Mouse (Mus musculus) activated CD4-positive, CD25-positive, alpha-beta regulatory T cell, adult 9 weeks (primary cell): Measurements from ENCODE around the gene Slco4a1. TPM values are rescaled to one million over a fixed set of nuclear protein-coding genes. Genes with fewer than 3 reads are reported as not detected.

Experiments
- polyA plus RNA-seq: library from polyadenylated mRNA; unstranded; fragments of 100-300 nt; shearing (Covaris generic); gene quantifications from one replicate; pipeline ENCODE4 v1.2.1, GENCODE M21; 2017

The Slco4a1 gene
- polyA plus RNA-seq = 1.3 TPM

DNA sequence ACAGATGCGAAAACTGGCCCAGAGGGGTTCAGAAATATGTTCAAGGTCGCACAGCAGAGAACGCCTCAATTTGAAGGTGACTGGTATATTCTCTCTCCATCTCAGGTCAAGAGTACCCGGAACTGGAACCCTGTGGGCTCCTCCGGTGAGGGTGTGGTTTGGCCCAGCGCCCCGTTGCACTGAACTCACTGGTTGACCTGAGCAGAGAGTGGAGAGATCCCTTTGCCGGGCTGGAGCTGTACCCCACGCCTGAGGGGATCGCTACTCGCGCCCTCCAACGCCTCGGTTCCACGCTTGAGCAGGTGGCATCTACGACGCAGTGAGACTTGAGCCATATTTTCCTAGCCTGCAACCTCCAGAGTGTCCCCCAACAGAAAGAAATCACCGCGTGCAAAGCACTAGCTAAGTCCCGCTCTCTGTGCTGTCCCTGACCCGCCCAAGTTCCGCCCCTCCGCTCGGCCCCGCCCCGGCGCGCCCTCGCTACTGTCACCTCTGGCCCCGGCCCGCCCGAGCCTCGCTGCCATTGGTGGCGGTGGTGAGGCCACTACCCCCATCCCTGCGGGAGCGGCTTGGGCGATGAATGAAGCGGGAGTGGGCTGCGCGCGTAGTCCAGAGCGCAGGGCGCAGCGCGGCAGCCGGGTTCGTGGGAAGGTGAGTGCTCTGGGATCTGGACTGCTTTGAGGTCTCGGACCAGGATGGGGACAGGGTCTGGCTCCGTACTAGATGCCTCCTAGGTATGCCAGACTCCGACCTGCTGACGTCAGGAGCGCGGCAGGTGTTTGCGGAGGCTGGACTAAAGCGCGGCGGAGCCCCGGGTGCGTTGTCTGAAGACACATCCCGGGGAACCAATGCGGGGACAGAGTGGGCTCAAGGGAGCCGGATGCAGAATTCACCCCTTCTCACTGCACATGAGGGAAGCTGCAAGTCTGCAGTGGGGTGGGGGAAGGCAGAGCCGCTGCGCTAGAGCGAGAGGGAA lies at the start of gene Slco4a1:
Gene Slco4a1 (plus strand): TSS at position 523 of the 976 bp plus-strand sequence.

DNA sequence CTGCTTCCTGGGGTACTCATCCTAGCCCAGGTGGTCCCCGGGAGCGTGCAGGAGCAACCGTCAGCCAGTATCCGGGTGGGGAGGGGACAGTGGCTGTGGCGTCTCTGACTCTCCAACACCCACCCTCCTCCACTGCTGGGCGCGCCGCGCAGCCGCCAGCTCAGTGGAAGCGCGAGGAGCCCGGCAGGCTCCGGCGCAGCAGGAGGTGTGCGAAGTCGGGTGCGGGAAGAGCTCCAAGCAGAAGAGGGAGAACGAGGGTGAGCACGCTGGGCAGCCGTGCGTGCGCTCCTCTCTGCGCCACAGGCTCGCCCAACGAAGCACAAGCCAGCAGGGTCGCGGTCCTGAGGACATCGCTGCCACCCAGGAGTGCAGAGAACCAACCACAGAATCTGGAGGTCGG lies 43.7 kb downstream of the Slco4a1 start, which contains the start of gene Ntsr1:
Gene Ntsr1 (plus strand): TSS at position 236 of the 400 bp plus-strand sequence.

Other genes with a start within 250 kb of the Slco4a1 start
- gene Lama5, start 230.4 kb upstream of the Slco4a1 start, polyA plus RNA-seq = 0.73 TPM
- 785 TPM for gene Rps21, start 198.9 kb upstream of the Slco4a1 start, polyA plus RNA-seq
- 1.9 TPM for gene Cables2, start 182.7 kb upstream of the Slco4a1 start, polyA plus RNA-seq
- gene Rbbp8nl, start 166.4 kb upstream of the Slco4a1 start, polyA plus RNA-seq = 0.20 TPM
- not detected for gene Gata5, start 121.5 kb upstream of the Slco4a1 start, polyA plus RNA-seq
- gene Ntsr1, start 43.7 kb downstream of the Slco4a1 start, polyA plus RNA-seq = not detected
- gene Mrgbp, start 125.1 kb downstream of the Slco4a1 start, polyA plus RNA-seq = 51.1 TPM
- 89.0 TPM for gene Ogfr, start 133.0 kb downstream of the Slco4a1 start, polyA plus RNA-seq
- gene Col9a3, start 141.5 kb downstream of the Slco4a1 start, polyA plus RNA-seq = 2.3 TPM
- not detected for gene Tcfl5, start 186.5 kb downstream of the Slco4a1 start, polyA plus RNA-seq